Mouse (Mus musculus) mammary gland, adult 2 months (tissue): Measurements from ENCODE around the gene Rnf180. TPM values are rescaled to one million over a fixed set of nuclear protein-coding genes. Genes with fewer than 3 reads are reported as not detected.

Source experiments
- polyA plus RNA-seq: library from polyadenylated mRNA; depleted of rRNA; stranded (reverse); fragments of >200 nt; gene quantifications from 2 replicates; pipeline ENCODE4 v1.2.3, GENCODE M21; 2012; ENCODE audit warnings: low replicate concordance; rRNA removed

The Rnf180 gene
- 1.0 and 1.5 TPM in 2 replicates for polyA plus RNA-seq

DNA sequence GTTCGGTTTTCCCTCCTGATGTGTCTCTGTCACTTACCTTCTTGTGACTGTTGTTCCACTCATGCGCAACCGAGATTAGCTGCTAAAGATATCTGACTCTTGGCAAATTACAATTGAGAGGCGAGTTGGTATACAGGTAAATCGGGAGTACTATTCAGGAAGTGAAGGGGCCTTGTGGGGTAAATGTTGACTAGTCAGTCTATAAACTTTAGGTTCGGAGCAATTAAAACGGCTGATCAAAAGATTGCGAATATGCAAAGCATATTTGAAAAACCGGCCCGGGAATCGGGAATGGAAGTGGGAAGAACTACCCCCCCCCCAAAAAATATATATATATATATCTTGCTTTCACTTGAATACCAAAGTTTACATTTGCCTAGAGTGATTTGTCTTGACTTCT is at the start of gene Rnf180:
Gene Rnf180, minus strand, starts transcription at position 101 of the 400 bp plus-strand sequence.

DNA sequence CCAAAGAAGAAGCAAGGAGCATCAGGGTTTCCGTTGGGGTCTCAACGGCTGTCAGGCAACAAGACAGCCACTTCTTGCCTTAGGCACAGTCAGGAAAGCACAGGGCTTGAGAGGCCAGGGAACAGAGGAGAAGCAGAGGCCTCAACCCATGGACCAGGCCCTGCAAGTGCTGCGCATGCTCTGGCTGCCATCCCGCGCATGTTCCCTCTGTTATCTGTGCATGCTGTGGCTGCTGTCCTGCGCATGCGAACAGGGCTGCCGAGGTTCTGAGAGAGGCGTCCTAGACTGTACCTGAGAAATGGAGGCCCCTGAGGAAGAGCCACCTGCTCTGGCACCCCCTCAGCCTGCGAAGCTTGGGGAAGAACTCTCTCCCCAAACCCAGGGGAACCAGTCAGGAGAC is 212.8 kb downstream of the Rnf180 start, which contains the start of gene 4933425L06Rik:
Gene 4933425L06Rik, plus strand, starts transcription at position 261 of the 400 bp plus-strand sequence.

Other genes with a start within 250 kb of the Rnf180 start
- 0.91 and 1.1 TPM in 2 replicates for gene Rgs7bp, start 239.9 kb downstream of the Rnf180 start, polyA plus RNA-seq
- gene 4933425L06Rik, start 212.7 kb downstream of the Rnf180 start, polyA plus RNA-seq = not detected in 2 replicates
- gene Htr1a, start 148.8 kb upstream of the Rnf180 start, polyA plus RNA-seq = not detected in 2 replicates